Mouse (Mus musculus) frontal cortex, postnatal 10 days (tissue): ENCODE data around the gene Ulk3.

Experiments
- DNase-seq, 2 experiments: peaks; one replicate each; pipeline ENCODE4 v3.0.0; 2022; ENCODE audit warnings: low spot score in 2 of 2, mixed read lengths in 1 of 2

Ulk3 gene

DNA sequence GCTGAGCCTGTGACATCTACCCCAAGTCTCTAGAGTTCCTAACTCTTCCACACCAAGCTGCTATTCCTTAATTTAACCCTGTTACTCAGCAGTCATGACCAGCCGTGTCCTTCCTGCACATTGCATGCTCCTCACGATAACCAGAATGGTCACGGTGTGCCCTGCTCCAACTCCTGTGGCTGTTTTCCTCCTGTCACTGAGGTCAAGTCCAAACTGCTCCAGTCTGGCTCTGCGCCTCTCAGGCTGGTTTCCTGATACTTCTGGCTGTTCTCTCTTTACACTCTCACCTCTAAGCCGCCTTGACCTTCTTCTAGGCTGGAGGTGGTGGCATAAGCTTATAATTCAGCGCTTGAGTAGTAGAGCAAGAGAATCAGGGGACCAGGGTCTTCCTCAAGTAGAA, 20.8 kb upstream of the Ulk3 start:
- no peak for DNase-seq

DNA sequence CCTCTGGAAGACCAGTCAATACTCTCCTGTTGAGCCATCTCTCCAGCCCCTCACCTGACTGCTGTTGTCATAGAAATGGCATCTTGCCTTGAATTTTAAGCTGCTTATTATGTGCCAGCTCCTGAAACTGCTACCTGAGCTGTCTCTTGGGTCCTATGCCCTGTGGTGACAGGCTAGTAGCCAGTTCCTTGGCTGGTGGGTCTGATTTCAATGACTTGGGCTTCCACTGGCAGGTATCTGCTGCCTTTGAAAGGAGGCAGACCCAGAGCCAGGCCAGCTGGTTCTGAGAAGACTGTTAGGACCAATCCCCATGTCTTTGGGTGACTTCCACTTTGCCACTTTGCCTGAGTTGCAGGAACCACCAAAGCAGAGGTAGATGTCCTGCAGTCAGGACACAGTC, 14.9 kb upstream of the Ulk3 start:
- no peak for DNase-seq

DNA sequence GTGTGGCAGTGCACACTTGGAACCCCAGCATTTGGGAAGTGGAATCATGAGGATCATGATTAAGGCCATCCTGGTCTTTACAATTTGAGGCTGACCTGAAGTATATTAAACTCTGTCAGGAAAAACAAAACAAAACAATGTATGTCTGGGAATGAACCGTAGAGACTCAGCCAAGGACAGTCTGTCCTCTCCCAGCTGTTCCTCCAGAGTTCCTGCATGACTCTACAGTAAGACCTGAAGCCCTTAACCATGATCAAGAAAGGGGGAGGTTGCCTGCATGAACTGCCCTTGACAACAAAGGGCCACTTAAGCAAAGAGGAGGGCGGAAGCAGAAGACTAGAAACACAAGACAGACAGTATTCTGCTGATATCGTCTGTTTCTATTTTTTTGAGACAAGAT, 13.7 kb upstream of the Ulk3 start:
- DNase-seq: no peak

DNA sequence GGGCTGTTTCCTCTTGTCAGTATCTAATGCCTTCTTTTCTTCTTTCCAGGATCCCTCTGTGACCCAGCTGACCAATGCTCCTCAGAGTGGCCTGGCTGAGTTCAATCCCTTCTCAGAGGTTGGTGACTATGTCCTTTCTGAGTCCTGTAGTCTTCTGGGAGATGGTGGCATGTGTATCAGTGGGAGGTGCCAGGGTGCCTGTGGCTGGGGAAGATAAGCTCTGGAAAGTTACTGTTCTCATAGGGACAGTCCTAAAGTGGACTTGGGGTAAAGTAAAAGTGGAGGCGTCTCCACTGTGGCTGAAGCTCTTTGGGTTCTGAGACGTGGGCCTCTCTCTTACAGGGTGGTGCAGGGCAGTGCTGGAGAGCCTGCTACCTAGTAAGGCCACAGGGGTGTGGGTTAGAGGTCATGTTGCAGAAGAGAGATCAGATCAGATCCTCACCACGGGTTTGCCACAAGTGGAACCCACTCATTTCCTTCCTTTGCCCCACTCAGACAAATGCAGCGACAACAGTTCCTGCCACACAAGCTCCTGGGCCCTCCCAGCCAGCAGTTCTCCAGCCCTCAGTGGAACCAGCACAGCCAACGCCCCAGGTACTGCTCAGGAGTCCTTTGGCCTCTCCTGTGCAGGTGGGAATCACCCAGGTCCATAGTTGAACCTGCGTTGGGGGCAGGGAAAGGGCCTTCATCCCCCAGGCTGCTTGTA, 12.0 kb upstream of the Ulk3 start:
- DNase-seq: no peak

DNA sequence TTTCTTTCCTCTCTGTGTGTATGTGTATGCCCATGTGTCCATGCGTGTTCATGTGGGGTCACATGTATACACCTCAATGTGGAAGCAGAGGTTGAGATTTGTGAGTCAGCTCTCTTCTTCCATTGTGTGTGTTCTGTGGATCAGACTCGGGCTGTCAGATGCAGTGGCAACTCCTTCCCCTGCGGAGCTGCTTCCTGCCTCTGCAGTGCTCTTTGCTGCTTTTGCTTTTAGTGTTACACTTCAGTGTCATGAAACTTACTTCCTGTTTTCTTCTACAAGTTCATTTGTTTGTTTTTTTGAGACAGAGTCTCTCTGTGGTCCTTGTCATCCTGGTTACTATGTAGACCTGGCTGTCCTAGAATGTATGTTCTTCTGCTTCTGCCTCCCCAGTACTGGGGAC, 4.3 kb upstream of the Ulk3 start:
- DNase-seq: no peak

DNA sequence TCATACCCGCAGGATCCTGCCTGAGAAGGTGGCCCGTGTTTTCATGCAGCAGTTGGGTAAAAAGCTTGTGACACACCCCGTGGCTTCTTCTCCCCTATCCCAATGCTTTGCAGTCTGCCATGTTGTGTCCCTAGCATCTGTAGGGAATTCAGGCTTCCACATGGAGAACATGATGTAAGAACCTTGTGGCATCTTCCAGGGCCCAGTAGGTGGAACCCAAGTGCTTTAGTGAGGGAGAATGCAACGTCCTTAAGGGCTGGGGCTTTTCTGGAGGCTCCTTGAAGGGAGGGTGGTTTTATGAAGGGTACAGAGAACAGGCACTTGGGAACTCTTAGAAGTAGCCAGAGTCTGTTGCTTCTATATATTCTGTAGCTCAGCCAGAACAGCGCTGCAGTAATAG, 1.5 kb downstream of the Ulk3 start:
- no peak for DNase-seq

DNA sequence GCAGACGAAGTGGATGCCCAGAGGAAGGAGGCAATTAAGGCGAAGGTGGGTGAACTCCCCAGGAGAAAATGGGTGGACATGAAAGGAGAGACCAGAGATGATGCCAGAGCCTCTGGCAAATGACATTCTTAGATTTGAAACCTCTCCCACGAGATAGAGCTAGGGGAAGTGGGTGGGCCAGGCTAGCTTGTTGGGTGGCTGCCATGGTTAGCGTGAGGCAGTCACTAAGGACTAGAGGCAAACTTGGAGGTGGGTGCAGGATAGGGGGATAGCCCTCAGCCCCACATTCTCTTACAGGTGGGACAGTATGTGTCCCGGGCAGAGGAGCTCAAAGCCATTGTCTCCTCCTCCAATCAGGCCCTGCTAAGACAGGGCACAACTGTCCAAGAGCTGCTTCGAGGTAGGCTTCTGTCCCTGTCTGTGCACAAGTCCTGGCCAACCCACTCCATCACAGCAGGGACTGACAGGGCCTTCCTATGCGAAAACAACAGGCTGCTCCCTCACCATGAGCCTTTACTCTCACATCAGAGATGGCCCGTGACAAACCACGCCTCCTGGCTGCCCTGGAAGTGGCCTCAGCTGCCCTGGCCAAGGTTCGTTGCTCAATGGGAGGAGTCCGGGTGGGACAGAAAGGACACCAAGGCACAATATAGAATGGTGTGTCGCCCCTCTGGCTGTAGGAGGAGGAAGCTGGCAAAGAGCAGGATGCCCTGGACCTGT, 4.4 kb downstream of the Ulk3 start:
- DNase-seq: no peak

DNA sequence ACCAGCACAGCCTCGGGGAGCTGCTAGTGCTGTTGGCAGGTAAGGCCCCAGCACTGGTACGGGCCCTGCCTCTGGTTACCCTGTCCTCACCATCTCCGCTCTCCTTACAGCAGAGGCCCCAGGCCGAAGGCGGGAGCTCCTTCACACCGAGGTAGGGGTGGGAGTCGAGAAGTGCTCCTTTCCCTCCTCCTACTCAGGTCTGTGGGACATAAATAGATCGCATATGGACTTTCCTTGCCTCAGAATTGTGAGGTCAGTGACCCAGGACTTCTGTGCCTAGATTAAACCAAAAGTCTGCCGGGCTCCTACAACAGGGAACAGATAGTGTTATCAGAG, 4.9 kb downstream of the Ulk3 start:
- DNase-seq: no peak

DNA sequence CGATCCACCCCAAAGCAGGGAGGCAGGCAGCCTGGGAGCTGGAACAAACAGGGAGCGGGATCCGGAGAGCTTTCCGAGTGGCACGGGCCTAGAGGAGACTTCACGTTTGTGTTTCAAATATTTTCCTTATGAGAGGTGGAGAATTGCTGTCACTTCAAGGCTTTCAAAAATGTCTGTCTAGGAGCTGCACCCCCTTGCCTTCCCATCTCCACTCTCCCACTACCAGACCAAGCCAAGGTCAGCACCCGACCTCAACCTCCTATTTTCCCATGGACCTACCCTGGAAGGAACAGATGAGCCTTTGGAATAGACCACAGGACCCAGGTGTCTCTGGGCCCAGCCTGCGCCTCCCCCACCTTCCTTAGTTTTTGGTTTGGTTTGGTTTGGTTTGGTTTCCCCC, 8.0 kb downstream of the Ulk3 start:
- no peak for DNase-seq

DNA sequence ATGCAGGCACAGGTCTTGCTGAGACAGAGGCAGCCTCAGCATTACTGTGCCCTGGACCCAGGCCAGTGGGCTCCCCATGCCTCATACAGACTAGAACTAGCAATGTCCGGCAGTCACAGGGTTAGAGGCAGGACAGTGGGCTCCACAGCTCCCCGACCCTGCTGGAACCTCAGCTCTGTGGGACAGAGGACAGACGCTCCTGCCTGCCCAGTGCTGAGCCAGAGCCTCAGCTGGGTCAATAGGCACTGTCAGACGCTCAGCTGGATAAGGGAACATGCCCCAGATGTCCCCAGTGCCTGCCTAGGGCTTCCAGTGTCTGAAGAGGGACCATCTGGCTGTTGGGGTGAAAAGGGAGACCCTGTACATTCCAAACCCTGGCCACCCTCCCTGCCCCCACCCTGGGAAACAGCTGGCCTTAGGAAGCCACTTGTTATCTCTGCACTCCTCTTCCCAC, 8.7 kb downstream of the Ulk3 start:
- DNase-seq: no peak

DNA sequence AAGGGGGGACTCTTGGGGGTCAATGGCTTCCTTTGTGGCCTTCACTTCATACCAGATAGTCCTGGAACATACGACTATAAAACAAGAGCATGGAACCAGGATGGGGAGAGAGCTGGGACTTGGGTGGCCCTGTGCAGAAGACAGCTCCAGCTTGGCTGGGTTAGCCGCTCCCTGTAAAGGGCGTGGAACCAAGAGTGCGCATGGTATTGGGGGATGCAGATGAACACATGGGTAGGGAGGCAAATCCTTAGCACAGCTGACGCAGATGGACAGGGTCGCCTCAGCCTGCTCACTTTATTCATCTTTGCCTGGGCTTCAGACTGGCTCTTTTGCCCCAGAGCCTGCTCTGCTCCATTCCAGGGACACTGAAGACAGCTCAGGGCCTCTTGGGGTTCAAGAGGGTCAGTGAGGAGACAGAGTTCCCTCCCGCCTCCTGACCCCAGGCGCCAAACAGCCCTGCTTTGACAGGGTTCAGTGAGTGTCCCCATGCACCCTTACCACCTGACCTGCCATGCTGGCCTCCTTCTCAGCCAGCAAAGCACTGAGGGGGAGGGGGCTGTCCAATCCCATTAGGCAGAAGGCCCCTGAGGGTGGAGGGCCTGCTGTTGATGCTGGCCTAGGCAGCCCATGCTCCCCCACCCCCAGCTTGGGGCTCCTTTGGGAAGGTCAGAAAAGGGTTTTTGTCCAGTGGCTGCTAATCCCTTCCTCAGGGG, 9.8 kb downstream of the Ulk3 start:
- DNase-seq: no peak

DNA sequence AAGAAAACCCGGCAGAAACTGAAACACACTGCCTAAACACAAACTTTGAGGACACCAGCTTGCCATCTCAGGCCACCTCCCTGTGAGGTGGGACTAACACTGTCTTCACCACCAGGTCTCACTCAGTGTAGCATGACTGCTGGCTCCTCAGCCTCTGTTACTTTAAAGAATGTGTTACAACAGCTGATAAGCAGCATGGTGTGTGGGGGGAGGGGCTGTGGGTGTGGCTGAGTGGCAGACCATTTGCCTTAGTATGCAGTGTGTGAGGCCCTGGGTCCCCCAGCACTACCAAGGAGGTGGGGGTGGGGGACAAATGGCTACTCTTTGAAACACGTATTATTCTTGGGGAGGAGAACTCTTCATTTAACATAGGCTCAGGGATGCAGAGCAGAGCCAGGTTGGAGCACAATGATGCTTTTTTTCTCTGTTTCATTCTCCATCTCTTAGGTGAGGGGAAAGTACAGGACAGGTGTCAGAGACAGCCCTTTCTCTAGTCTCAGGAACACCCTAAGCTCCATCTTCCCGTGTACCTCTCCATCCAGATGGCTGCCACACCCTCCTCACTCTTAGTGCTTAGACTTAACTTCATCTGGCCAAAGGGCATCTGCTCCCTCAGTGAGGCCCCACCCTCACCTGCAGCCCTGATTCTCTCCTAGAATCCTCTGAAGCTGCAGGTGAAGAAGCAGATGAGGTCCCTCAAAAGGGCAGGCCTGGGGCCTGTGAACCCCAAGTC, 11.5 kb downstream of the Ulk3 start:
- no peak for DNase-seq

DNA sequence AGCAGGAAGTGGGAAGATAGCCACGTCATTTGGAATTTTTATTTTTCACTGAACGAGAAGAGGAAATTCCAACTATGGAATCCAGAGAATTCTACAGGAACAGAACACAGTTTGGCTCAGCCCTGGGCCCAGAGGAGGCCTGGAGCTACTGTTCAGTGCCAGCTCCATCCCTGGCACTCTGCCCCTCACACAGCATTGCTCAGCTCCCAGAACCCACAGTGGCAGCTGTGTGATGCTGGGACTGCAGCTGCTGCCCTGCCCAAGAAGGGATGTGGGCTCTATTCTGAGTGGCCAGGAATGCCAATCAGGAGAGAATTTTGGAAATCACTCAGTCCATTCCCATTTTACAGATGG, 12.1 kb downstream of the Ulk3 start:
- no peak for DNase-seq

DNA sequence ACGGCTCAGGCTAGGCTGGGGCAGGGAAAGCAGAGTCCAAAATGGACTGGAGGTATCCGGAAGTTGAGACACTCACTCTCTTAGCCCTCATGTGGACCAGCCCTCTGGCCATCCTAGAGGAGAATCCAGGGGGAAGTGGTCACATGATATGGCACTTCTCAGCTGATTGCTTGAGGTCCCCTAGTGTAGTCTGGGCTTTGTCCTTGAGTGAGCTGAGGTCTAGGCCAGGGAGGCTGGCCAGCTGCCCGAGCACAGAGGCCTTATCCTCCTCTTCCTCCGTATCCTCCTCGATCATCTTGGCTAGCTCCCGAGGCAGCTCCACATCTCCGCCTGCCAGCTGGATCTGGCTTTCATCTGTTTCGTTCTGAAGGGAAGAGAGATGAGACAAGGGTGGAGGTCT, 12.8 kb downstream of the Ulk3 start:
- DNase-seq: no peak

DNA sequence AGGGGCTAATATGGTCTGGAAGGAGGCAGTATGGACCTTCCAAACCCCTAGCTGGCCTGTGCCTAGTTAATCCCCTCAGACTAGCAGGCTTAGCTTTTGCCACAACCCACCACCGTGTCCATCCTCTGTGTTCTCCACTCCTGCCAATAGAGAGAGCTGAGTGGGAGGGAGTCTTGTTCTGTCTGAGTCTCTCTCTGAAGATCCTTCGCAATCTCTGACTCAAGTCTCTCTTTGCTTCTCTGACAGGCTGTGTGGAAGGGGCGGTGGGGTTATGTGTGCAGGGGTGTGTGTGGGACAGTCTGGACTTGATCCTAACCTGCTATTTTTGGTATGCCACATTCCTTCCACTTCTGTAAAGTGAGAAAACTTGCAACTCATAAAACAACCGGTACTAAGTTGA, 15.6 kb downstream of the Ulk3 start:
- no peak for DNase-seq

DNA sequence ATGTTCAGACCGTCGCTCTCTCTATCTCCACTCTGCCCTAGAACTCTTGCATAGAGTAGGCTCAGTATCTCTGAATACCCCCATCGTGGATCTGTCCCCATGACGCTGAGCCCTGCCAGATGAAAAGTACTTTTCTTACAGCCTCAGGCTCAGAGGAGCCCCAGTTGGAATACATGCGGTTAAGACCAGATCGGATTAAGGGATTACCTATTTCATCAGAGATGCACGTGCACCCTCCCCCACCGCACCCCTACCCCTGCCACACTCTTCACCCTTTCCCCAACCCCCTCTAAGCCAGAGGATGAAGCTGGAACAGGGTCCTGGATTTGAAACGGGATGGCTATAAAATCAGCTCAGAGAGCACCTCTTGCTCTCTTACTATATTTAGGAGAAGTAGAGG, 16.3 kb downstream of the Ulk3 start:
- DNase-seq: no peak

DNA sequence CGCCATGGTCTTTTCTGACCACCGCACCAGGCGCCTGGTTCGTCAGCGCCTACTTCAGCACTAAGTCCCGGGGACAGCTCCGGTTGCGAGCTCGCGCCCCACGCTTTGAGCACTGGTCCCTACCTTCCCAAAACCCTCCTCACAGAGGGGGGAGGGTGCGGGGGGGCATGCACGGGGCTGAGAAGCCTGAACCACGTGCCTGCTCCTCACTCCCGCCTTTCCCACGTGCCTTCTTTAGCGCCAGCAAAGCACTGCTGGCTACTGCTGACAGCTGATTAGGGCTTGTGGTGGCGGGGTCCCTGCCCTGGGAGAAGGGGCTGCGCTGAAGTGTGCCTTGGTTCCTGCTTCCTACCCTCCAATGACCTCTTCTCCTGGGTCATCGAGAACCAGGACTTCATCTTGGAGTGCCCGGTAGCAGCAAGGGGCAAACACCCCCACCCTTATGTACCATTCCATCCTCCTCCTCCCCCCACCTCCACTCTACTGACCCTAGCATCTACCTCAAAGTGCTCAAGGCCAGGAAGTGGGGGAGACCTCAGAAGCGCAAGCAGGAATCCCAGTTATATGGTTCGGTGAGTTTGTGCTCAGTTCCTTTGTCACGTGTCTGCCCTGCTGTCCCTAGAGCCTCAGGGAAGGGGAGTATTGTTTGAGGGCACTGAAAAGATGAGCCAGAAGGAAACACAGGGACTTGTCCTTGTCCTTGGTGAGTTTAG, 17.0 kb downstream of the Ulk3 start, which contains the start of gene Cplx3:
Gene Cplx3, minus strand, starts transcription at position 143 of the 713 bp plus-strand sequence.
- DNase-seq: no peak

DNA sequence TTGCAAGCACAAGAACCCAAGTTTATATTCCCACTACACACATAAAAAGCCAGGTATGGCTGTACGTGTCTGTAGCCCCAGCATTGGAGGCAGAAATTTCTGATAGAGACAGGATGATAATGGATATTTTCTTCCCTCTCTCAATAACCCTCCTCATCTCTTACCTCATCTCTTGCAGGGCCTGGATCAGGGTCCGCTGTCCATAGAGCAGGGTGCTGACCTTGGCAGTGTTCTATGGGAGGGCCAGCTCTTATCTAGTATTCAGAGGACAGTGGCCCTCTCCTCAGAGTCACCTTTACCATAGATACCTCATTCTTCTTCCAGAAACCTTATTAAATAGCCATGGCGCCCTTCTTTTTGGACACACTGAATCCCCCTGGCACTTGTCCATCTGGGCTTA, 20.6 kb downstream of the Ulk3 start:
- no peak for DNase-seq

DNA sequence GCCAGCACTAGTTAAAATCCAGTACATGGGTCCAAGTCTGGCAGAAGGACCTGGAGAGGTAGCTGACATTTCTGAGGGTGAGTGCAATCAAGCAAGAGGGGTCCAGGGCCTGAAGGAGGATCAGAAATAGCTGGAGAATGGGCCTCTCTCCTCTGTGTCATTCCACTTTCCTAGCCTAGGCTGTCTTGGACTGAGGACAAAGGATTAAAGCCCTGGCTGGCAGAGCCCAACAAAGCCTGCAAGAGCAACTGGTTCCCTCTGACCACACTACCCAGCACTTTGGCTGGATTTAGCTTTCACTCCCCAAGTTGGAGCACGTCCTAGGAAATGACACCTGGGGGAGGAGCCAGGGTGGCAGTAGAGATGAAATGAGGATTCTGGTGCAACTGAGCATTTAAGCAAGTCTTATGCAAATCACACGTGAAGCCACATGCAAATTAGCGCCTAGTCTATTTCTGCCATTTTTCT, 21.1 kb downstream of the Ulk3 start:
- DNase-seq: no peak

DNA sequence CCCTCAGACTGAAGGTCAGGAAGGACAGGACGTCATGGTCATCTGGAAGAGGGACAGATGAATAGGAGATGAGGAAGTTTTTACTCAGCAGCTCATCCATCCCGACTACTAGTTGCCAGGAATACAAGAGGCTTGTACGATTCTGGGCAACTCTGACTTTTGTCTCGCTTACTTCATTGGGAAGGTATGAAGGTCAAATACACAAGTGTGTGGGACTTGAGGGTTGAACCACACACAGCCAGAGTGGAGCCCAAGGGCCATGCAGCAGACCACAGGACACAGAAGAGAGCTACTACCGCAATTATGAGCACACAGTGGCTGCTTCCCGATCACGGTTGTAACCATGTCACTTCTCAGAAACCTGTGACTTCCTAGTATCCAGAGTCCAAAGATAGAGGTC, 23.3 kb downstream of the Ulk3 start:
- no peak for DNase-seq

DNA sequence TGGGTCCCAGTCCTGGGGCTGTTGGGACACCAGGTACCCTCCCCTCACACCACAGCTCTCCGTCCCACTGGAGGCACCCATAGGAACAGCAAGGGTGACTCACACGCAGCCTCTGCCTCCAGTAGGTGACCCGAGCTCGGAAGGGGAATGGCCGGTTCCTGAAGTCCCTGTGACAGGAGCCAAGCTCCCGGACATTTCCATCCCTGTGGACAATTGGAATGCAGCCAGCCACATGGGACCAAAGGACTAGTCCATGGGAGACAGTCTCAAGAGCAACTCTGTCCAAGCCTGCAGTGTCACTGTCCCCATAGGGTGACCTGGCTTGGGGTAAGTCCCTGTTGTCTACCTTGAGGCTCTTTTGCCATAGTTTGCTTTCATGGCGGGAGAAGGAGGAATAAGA, 24.7 kb downstream of the Ulk3 start:
- no peak for DNase-seq

DNA sequence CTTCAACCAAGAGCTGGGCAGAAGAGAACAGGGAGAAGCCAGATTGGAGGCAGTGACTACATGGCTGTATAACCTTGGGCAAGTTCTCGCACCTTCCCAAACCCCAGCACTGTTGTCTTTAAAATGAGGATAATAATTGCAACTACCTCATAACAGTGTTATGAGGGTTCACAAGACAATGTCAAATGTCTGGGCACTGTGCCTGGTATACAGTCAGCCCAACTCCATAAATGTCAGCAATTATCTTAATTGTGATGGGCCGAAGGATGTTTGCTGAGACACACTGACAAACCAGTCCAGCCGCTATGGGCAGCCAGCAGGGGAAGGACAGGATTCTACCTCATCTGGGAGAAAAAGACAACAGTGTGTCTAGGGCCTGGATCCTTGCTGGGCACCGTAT, 25.5 kb downstream of the Ulk3 start:
- no peak for DNase-seq
